ENCODE assay signal across 26 mouse cellular contexts in genomic region chr11:70721072-70721471, GRCm38 (mm10). TPM values are rescaled to one million over a fixed set of nuclear protein-coding genes. Genes with fewer than 3 reads are reported as not detected.
DNase-seq lines count a peak whose midpoint lies in the region; ATAC-seq and TF ChIP-seq lines count a peak whose summit lies in the region.
"Had no signal": no experiment of that assay in that cellular context is flagged by ENCODE, and none has a peak within 500 bp of the region (broad histone marks: within the 10 kb centered on the region; RNA-seq: fewer than 3 reads in every experiment).

No protein-coding gene starts in this region.

- peak overlapping the region; percentile 29 for H3K27ac ChIP-seq in kidney, adult 2 months (ENCODE audit: insufficient read depth, low read depth, low read length)
- H3K27ac ChIP-seq in kidney, embryonic 14.5 days (ENCODE audit: low read depth, low read length) = no peak overlapping the region
- peak overlapping the region; percentile 57 for H3K27ac ChIP-seq in bone marrow macrophage, adult 2 months (ENCODE audit: insufficient read depth, low read depth, low read length)
- H3K27ac ChIP-seq: forebrain, embryonic 10.5 days; hindbrain, embryonic 13.5 days; kidney, postnatal 0 days; limb, embryonic 12.5 days; midbrain, embryonic 12.5 days; stomach, postnatal 0 days had no signal

- H3K36me3 ChIP-seq in kidney, adult 2 months (ENCODE audit: control insufficient read depth, insufficient read depth, low read length) = peaks cover 5% of the 10 kb centered on the region
- H3K36me3 ChIP-seq in kidney, embryonic 14.5 days (ENCODE audit: control insufficient read depth, insufficient read depth, low read length) = peaks cover 80% of the 10 kb centered on the region

- no peak for TF ChIP-seq CTCF in kidney, adult 2 months (conservative IDR thresholded peaks at IDR 0.05; ENCODE audit: insufficient read depth, insufficient read length, low read depth, low read length)
- TF ChIP-seq CTCF in bone marrow macrophage, adult 2 months (IDR thresholded peaks at IDR 0.05; ENCODE audit: low read depth, low read length) = no peak

- peak; percentile 94 for DNase-seq in heart, adult 11 months
- DNase-seq in heart, postnatal 4 days = no peak
- DNase-seq in kidney, adult 2 months = no peak
- no peak for DNase-seq in ovary, postnatal 36 days (ENCODE audit: low spot score)
- no peak for DNase-seq in layer of hippocampus, postnatal 25 days (ENCODE audit: extremely low spot score in 1 of 2, low spot score in 1 of 2)
- DNase-seq: cerebellum, adult 11-12 months; cerebellum, postnatal 10 days; forebrain, postnatal 0 days; kidney, adult 11 months; layer of hippocampus, postnatal 36 days; liver, postnatal 0 days; lung, postnatal 10 days; right cerebral cortex, postnatal 14 days; thymus, adult 2 months had no signal

- TF ChIP-seq POLR2A in kidney, adult 2 months (IDR thresholded peaks at IDR 0.05; ENCODE audit: low read depth, low read length) = no peak
- TF ChIP-seq POLR2A in bone marrow macrophage, adult 2 months (IDR thresholded peaks at IDR 0.05; ENCODE audit: borderline replicate concordance, low read depth, low read length) = no peak

- 78% methylated on average over 3 of the region's 3 CpGs for WGBS in kidney, adult 2 months
- whole genome bisulfite sequencing in kidney, embryonic 14.5 days = 85% methylated on average over 3 of the region's 3 CpGs

- H3K4me3 ChIP-seq in kidney, adult 2 months (ENCODE audit: insufficient read depth, low read depth, low read length) = no peak overlapping the region
- no peak overlapping the region for H3K4me3 ChIP-seq in kidney, embryonic 14.5 days (ENCODE audit: low read length)
- no peak overlapping the region for H3K4me3 ChIP-seq in bone marrow macrophage, adult 2 months (ENCODE audit: insufficient read depth, low read length)
- H3K4me3 ChIP-seq: forebrain, embryonic 10.5 days; hindbrain, embryonic 13.5 days; limb, embryonic 12.5 days; midbrain, embryonic 12.5 days had no signal

- no peaks in the 10 kb centered on the region for H3K9me3 ChIP-seq in kidney, embryonic 14.5 days (ENCODE audit: control insufficient read depth, low read length)
- H3K9me3 ChIP-seq: forebrain, embryonic 10.5 days; hindbrain, embryonic 13.5 days; limb, embryonic 12.5 days; midbrain, embryonic 12.5 days had no signal

- H3K4me1 ChIP-seq in kidney, adult 2 months (ENCODE audit: control insufficient read depth, insufficient read depth, low read length) = peaks cover 6% of the 10 kb centered on the region; the same call in 1 of the 2 replicates
- H3K4me1 ChIP-seq in kidney, embryonic 14.5 days (ENCODE audit: control insufficient read depth, insufficient read depth, low read length) = no peaks in the 10 kb centered on the region
- peaks cover 28% of the 10 kb centered on the region for H3K4me1 ChIP-seq in bone marrow macrophage, adult 2 months (ENCODE audit: control insufficient read depth, insufficient read depth, low read length)
- H3K4me1 ChIP-seq: forebrain, embryonic 10.5 days; hindbrain, embryonic 13.5 days; limb, embryonic 12.5 days; midbrain, embryonic 12.5 days had no signal

- H3K4me2 ChIP-seq in kidney, embryonic 14.5 days (replicated peaks; ENCODE audit: low read depth, low read length) = no peak overlapping the region
- H3K4me2 ChIP-seq: hindbrain, embryonic 13.5 days; limb, embryonic 12.5 days; liver, embryonic 11.5 days; midbrain, embryonic 12.5 days had no signal

- no peak for ATAC-seq in kidney, embryonic 14.5 days (ENCODE audit: low FRiP score, low TSS enrichment)
- ATAC-seq: CD4-positive, CD25-positive, alpha-beta regulatory T cell, adult 4 months; forebrain, postnatal 0 days had no signal

- no peak overlapping the region for H3K9ac ChIP-seq in kidney, embryonic 14.5 days (ENCODE audit: low read depth, low read length)
- H3K9ac ChIP-seq: forebrain, postnatal 0 days; hindbrain, embryonic 13.5 days; limb, embryonic 12.5 days; liver, postnatal 0 days; midbrain, embryonic 12.5 days had no signal

- H3K27me3 ChIP-seq in kidney, adult 2 months (replicated peaks; ENCODE audit: control insufficient read depth, insufficient read depth, low read length) = no peaks in the 10 kb centered on the region
- H3K27me3 ChIP-seq in kidney, embryonic 14.5 days (ENCODE audit: control insufficient read depth, insufficient read depth, low read length) = no peaks in the 10 kb centered on the region
- H3K27me3 ChIP-seq: hindbrain, embryonic 13.5 days; limb, embryonic 12.5 days; midbrain, embryonic 12.5 days had no signal

RNA-seq across cellular contexts. Expression of gene Kif1c, which starts 20.7 kb away (rescaled TPM):
- 100 to 1,000 TPM; 238 to 241 TPM for total RNA-seq in heart, postnatal 4 days (2021)
- 91.0 and 94.9 TPM in 2 replicates for polyA plus RNA-seq in kidney, adult 2 months (2012; rRNA removed)
- 10.0 and 15.6 TPM in 2 replicates for polyA plus RNA-seq in kidney, embryonic 14.5 days (2014; fragmentation: Nextera tagmentation; extraction: Ambion mirVana)
- 56.2 and 57.9 TPM in 2 replicates for polyA plus RNA-seq in bone marrow macrophage, adult 2 months (2012; ENCODE audit: insufficient read depth, insufficient read length, missing spikeins)
- 10 to 100 TPM; 71.5 to 78.9 TPM for total RNA-seq in layer of hippocampus, postnatal 25 days (2021)

RNA-seq across cellular contexts. Expression of gene Inca1, which starts 21.1 kb away (rescaled TPM):
- total RNA-seq in heart, postnatal 4 days (2021) = 1 to 10 TPM; 1.7 to 2.2 TPM
- 5.3 and 5.4 TPM in 2 replicates for polyA plus RNA-seq in kidney, adult 2 months (2012; rRNA removed)
- polyA plus RNA-seq in kidney, embryonic 14.5 days (2014; fragmentation: Nextera tagmentation; extraction: Ambion mirVana) = 1.3 and 2.1 TPM in 2 replicates
- 1.7 TPM in 1 of 2 replicates, not detected in the other for polyA plus RNA-seq in bone marrow macrophage, adult 2 months (2012; ENCODE audit: insufficient read depth, insufficient read length, missing spikeins)
- 1 to 10 TPM; 3.1 to 3.4 TPM for total RNA-seq in layer of hippocampus, postnatal 25 days (2021)
- total RNA-seq: monocyte, adult 5-6 weeks; neutrophil, adult 5-6 weeks had no signal

RNA-seq across cellular contexts. Expression of gene Camta2, which starts 33.2 kb away (rescaled TPM):
- total RNA-seq in heart, postnatal 4 days (2021) = 10 to 100 TPM; 22.2 to 23.5 TPM
- polyA plus RNA-seq in kidney, adult 2 months (2012; rRNA removed) = 23.6 and 28.7 TPM in 2 replicates
- 10.8 and 16.1 TPM in 2 replicates for polyA plus RNA-seq in kidney, embryonic 14.5 days (2014; fragmentation: Nextera tagmentation; extraction: Ambion mirVana)
- 71.4 and 84.6 TPM in 2 replicates for polyA plus RNA-seq in bone marrow macrophage, adult 2 months (2012; ENCODE audit: insufficient read depth, insufficient read length, missing spikeins)
- 100 to 1,000 TPM; 326 to 389 TPM for total RNA-seq in layer of hippocampus, postnatal 25 days (2021)

RNA-seq across cellular contexts. Expression of gene Zfp3, which starts 42.9 kb away (rescaled TPM):
- 10 to 100 TPM; 11.8 to 12.1 TPM for total RNA-seq in heart, postnatal 4 days (2021)
- polyA plus RNA-seq in kidney, adult 2 months (2012; rRNA removed) = 1.7 and 2.4 TPM in 2 replicates
- polyA plus RNA-seq in kidney, embryonic 14.5 days (2014; fragmentation: Nextera tagmentation; extraction: Ambion mirVana) = 3.6 and 6.9 TPM in 2 replicates
- polyA plus RNA-seq in bone marrow macrophage, adult 2 months (2012; ENCODE audit: insufficient read depth, insufficient read length, missing spikeins) = 2.7 and 3.3 TPM in 2 replicates
- total RNA-seq in layer of hippocampus, postnatal 25 days (2021) = 10 to 100 TPM; 23.1 to 24.8 TPM

RNA-seq across cellular contexts. Expression of gene Spag7, which starts 51.9 kb away (rescaled TPM):
- 10 to 100 TPM; 86.2 to 92.3 TPM for total RNA-seq in heart, postnatal 4 days (2021)
- polyA plus RNA-seq in kidney, adult 2 months (2012; rRNA removed) = 44.6 and 59.8 TPM in 2 replicates
- 177 and 230 TPM in 2 replicates for polyA plus RNA-seq in kidney, embryonic 14.5 days (2014; fragmentation: Nextera tagmentation; extraction: Ambion mirVana)
- 86.8 and 101 TPM in 2 replicates for polyA plus RNA-seq in bone marrow macrophage, adult 2 months (2012; ENCODE audit: insufficient read depth, insufficient read length, missing spikeins)
- 10 to 100 TPM; 48.7 to 48.8 TPM for total RNA-seq in layer of hippocampus, postnatal 25 days (2021)
